Mouse (Mus musculus) liver, adult 2 months (tissue): ENCODE measurements at regions not wholly inside any gene's neighbourhood (a gene's known extent, or its start where the extent isn't known, plus 50 kb on each side); places are given as distances from the start of the nearest gene placed in this dataset.

ENCODE experiments used
- CTCF ChIP-seq: fragments of 200-500 bp; IDR thresholded peaks from 2 replicates; pipeline ENCODE4 v1.5.1; 2011; ENCODE audit warnings: low read depth, low read length, control low read depth
- POLR2A ChIP-seq: fragments of 200-500 bp; IDR thresholded peaks from 2 replicates; pipeline ENCODE4 v1.6.1; 2011; ENCODE audit warnings: low read length, control low read depth; ENCODE audit not compliant: insufficient read depth; ENCODE audit errors: extremely low read depth

DNA sequence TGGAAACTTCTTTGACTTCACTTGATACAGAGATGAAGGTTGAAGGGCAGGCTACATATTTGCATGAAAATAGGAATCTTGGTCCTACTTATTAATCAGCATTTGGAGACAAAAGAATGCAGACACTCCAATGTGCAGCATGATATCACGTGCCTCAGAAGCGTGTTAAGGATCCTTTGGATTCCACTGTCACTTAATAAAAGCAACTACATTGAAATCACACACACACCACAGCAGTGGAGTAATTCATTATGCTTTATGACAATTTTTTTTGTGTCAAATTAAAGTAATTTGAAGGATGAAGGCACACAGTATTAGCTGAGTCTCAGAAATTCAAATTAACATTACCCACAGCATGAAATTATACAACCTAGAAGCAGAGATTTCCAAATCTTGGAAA is 92.5 kb upstream of the Dpp6 start:
- TF ChIP-seq POLR2A (no peak), CTCF (no peak)
